Mouse (Mus musculus): ENCODE results near the gene Sepsecs.
A peak's percentile ranks its signal among the peaks of the same experiment; 100 is the strongest.

Sepsecs gene

GRCm38 (mm10) chr5:52643947-52644840 is 25.3 kb downstream of the Sepsecs start:
- DNase-seq (ENCODE audit: low read depth, low spot score) = peak; percentile 75

GRCm38 (mm10) chr5:52641736-52642135 is 27.8 kb downstream of the Sepsecs start:
- no peak for DNase-seq (ENCODE audit: low read depth, low spot score)

- no peak for DNase-seq (ENCODE audit: low read depth, low spot score)
Measured at GRCm38 (mm10) chr5:52638916-52639315, 30.6 kb downstream of the Sepsecs start.

- no peak for DNase-seq (ENCODE audit: low read depth, low spot score)
Measured at GRCm38 (mm10) chr5:52638006-52638405, 31.5 kb downstream of the Sepsecs start.

GRCm38 (mm10) chr5:52636923-52637322 is 32.6 kb downstream of the Sepsecs start:
- no peak for DNase-seq (ENCODE audit: low read depth, low spot score)

GRCm38 (mm10) chr5:52636025-52636755 is 33.3 kb downstream of the Sepsecs start:
- DNase-seq (ENCODE audit: low read depth, low spot score) = no peak

GRCm38 (mm10) chr5:52634017-52634416 is 35.5 kb downstream of the Sepsecs start:
- peak; percentile 65 for DNase-seq (ENCODE audit: low read depth, low spot score)

- no peak for DNase-seq (ENCODE audit: low read depth, low spot score)
Measured at GRCm38 (mm10) chr5:52630541-52630940, 39.0 kb downstream of the Sepsecs start.

- no peak for DNase-seq (ENCODE audit: low read depth, low spot score)
Measured at GRCm38 (mm10) chr5:52629214-52629613, 40.3 kb downstream of the Sepsecs start.

- DNase-seq (ENCODE audit: low read depth, low spot score) = no peak
Measured at GRCm38 (mm10) chr5:52628783-52629182, 40.7 kb downstream of the Sepsecs start.

- DNase-seq (ENCODE audit: low read depth, low spot score) = no peak
Measured at GRCm38 (mm10) chr5:52627713-52628112, 41.8 kb downstream of the Sepsecs start.

GRCm38 (mm10) chr5:52626092-52626491 is 43.4 kb downstream of the Sepsecs start:
- DNase-seq (ENCODE audit: low read depth, low spot score) = no peak

GRCm38 (mm10) chr5:52624956-52625355 is 44.6 kb downstream of the Sepsecs start:
- DNase-seq (ENCODE audit: low read depth, low spot score) = no peak

- DNase-seq (ENCODE audit: low read depth, low spot score) = no peak
Measured at GRCm38 (mm10) chr5:52623099-52623498, 46.4 kb downstream of the Sepsecs start.

GRCm38 (mm10) chr5:52618348-52619270 is 50.9 kb downstream of the Sepsecs start:
- DNase-seq (ENCODE audit: low read depth, low spot score) = no peak

GRCm38 (mm10) chr5:52617711-52618347 is 51.7 kb downstream of the Sepsecs start:
- no peak for DNase-seq (ENCODE audit: low read depth, low spot score)

- DNase-seq (ENCODE audit: low read depth, low spot score) = no peak
Measured at GRCm38 (mm10) chr5:52616549-52616948, 53.0 kb downstream of the Sepsecs start.

- DNase-seq (ENCODE audit: low read depth, low spot score) = no peak
Measured at GRCm38 (mm10) chr5:52615421-52615820, 54.1 kb downstream of the Sepsecs start.

- DNase-seq (ENCODE audit: low read depth, low spot score) = no peak
Measured at GRCm38 (mm10) chr5:52614686-52615085, 54.8 kb downstream of the Sepsecs start.

- DNase-seq (ENCODE audit: low read depth, low spot score) = no peak
Measured at GRCm38 (mm10) chr5:52612776-52613175, 56.7 kb downstream of the Sepsecs start.

GRCm38 (mm10) chr5:52611315-52611895 is 58.1 kb downstream of the Sepsecs start:
- DNase-seq (ENCODE audit: low read depth, low spot score) = no peak

Data from ES-CJ7 (cell line).